Mouse (Mus musculus) heart, postnatal 0 days (tissue): Measurements from ENCODE around the gene Tmem115.

Source experiments
- CTCF ChIP-seq: IDR thresholded peaks from 2 replicates; pipeline ENCODE4 v1.5.1; 2016; ENCODE audit warnings: antibody characterized with exemption, control low read depth, low read depth
- EP300 ChIP-seq: IDR thresholded peaks from 2 replicates; pipeline ENCODE4 v1.6.1; 2016; ENCODE audit warnings: antibody characterized with exemption, low read depth

DNA sequence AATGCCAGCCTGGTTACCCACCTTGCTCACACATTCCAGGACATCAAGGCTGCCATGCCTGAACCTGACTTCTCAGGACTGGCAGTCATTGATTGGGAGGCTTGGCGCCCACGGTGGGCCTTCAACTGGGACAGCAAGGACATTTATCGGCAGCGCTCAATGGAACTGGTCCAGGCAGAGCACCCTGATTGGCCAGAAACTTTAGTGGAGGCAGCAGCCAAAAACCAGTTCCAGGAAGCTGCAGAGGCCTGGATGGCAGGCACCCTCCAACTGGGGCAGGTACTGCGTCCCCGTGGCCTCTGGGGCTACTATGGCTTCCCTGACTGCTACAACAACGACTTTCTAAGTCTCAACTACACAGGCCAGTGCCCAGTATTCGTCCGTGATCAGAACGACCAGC is 44.1 kb downstream of the Tmem115 start:
- no peak for TF ChIP-seq CTCF
- TF ChIP-seq EP300: no peak
